Mouse (Mus musculus) adrenal gland (tissue): Measurements from ENCODE around the gene Emc8.

Experiments used
- intact Hi-C: fragments of 180-260 bp; cut with DNase I; formaldehyde crosslinking; loops from one replicate; pipeline ENCODE4 v1.15.1; 2025

The Emc8 gene

GRCm38 (mm10) chr8:120685591-120685990 lies 17.2 kb upstream of the Emc8 start:
- intact Hi-C loops = no loop called here

- intact Hi-C loops = no loop called here
Observed at GRCm38 (mm10) chr8:120685097-120685496, 16.7 kb upstream of the Emc8 start.

DNA sequence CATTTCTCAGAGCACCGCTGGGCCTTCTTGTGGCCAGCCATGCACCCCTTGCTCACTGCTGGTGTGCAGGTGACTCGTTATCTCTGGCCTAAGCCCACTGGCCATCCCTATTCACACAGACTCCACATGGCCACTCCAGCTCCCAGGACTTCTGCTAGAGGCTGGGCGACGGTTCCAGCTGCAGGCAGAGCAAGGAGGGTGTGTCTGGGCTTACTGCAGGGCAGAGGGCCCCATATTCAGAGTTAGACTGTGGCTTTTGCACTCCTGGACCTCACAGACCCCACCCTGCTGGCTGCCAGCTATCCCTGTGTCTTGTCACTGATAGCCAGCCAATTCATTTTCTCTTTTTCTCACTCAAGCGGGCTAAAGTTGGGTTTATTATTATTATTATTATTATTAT lies 15.7 kb upstream of the Emc8 start:
- intact Hi-C loops = loop anchor here (5.0 kb wide), 2 partner anchors 53 to 408 kb away; partner anchors contain the start of gene Irf8

- intact Hi-C loops = loop anchor here (5.0 kb wide), 2 partner anchors 54 to 409 kb away; partner anchors contain the start of gene Irf8
Observed at GRCm38 (mm10) chr8:120683602-120684001, 15.2 kb upstream of the Emc8 start.

DNA sequence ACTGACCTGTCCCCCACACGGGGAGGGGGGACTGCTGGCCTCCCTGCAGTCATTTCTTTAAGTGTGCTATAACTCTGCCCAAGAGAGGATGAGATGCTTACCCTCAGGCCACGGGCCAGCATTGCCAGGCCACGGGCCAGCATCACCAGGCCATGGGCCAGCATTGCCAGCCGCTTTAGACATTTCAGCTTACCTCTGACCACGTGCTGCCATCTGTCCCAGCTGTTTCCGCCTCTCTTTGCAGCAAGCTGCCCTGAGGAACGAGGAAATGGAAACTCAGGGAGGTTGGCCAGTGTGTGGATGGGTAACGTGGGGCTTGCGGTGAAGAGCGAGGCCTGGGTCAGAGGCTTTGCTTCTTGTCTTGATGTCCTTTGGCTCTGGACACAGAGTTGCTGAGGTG lies 12.7 kb upstream of the Emc8 start:
- intact Hi-C loops = loop anchor here (5.0 kb wide), 2 partner anchors 56 to 411 kb away; partner anchors contain the start of gene Irf8

DNA sequence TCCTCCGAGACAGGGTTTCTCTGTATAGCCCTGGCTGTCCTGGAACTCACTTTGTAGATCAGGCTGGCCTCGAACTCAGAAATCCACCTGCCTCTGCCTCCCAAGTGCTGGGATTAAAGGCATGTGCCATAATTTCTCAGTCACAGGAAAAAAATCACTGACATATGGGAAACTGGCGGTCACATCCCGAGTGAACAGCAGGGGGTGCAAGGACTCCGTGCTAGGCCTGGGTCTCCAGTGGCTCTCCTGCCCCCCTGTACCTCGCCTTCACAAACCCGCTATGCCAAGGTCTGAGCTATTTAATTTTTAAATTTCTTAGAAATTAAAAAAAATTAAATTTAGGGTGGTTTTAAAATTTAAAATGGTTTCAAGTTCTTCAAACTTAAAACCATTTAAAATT lies 12.0 kb upstream of the Emc8 start:
- intact Hi-C loops = loop anchor here (1.0 to 5.0 kb wide), 3 partner anchors 57 to 412 kb away; partner anchors contain the start of gene Irf8

DNA sequence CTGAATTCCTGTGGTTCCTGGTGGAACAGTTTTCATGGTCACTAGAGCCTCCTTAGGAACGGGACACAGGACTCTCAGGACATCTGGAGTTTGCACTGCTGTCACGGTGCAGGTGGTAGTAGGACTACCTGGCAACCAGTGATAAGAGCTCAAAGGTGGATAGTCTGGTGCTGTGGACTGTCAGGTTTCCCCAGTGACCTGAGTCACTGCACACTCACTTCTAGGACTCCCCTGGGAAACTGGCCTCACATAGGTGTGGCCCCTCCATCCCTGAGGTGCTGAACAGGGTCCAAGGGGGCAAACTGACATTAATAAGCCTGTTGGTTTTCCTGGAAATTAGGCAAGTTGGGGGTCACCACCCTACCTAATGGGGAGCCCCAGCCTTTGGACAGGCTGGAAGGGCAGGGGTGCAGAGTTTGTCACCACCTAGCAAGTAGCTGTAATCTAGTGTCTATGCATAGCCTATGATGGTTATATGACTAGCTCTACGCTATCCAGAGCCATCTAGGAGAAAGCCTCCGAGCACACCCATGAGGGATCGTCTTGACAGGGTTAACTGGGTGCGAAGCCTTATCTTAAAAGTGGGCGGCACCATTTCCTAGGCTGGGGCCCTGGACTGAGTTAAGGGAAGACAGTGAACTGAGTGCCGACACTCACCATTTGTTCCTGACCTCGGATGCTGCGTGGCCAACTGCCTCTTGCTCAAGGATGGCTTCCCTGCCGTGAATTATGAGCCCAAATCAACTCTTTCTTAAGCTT lies 11.4 kb upstream of the Emc8 start:
- intact Hi-C loops = loop anchor here (1.0 to 5.0 kb wide), 3 partner anchors 57 to 412 kb away; partner anchors contain the start of gene Irf8

DNA sequence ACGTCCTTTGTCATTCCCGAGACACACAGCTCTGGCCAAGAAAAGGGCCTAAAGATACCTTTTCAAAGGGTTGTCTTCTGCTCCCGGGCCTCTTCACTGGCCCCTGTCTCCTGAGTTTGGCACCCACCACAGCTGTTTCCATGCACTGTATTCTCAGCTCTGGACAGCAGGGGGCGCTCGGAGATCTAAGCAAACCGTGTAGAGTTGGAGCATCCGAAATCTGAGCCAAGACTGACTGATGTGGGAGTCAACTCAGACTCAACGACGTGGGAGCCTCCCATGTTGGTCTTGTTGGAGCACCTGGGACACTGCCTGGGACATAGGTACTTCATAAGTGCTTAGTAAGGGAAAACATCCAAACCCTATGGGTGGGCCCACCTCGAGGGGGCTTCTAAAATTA lies 10.1 kb upstream of the Emc8 start:
- intact Hi-C loops = no loop called here

GRCm38 (mm10) chr8:120675718-120676117 lies 7.3 kb upstream of the Emc8 start:
- intact Hi-C loops = no loop called here

GRCm38 (mm10) chr8:120673298-120673697 lies 4.9 kb upstream of the Emc8 start:
- intact Hi-C loops = no loop called here

DNA sequence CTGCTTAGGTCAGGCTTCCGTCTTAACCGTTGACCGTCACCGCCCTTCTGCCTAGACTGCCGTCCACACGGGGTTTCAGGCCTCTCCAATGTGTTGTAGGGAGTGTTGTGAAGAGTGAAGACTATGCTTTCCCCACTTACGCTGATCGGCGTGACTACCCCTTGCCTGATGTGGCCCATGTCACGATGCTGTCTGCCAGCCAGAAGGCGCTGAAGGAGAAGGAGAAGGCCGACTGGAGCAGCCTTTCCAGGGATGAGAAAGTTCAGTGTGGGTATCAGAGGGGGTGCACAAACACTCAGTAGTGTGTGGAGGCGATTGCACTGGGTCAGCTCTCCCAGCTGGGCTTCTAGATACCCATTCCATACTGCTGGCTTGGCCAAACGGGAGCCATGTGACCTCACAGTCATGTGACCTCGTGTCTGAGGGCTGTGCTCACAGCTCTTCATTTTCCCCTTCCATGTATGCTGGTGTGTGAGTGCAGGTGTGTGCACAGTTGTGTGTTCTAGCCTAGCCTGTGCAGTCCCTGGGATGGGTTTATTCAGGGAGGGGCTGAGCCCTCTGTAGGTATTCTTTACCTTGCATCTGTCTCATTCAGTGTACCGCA lies 4.4 kb upstream of the Emc8 start:
- intact Hi-C loops = no loop called here

DNA sequence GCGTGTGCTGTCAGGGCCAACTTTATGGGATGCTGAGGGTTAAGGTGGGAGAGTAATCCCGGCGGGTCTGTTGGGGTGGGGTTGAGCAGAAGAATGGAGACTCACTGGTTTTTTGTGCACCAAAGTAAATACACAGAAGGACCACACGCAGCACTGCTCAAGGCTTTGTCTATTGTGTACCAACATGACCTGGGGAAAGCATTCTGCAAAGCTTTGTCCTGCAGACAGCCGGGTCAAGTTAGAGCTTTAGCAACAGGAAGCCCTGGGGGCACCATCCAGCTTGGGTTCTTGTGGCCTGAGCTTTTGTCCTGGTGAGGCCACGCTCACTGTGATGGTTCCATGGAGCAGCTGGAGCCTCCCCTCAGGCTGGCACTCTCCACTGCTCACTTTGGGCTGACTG lies 3.4 kb upstream of the Emc8 start:
- intact Hi-C loops = no loop called here

DNA sequence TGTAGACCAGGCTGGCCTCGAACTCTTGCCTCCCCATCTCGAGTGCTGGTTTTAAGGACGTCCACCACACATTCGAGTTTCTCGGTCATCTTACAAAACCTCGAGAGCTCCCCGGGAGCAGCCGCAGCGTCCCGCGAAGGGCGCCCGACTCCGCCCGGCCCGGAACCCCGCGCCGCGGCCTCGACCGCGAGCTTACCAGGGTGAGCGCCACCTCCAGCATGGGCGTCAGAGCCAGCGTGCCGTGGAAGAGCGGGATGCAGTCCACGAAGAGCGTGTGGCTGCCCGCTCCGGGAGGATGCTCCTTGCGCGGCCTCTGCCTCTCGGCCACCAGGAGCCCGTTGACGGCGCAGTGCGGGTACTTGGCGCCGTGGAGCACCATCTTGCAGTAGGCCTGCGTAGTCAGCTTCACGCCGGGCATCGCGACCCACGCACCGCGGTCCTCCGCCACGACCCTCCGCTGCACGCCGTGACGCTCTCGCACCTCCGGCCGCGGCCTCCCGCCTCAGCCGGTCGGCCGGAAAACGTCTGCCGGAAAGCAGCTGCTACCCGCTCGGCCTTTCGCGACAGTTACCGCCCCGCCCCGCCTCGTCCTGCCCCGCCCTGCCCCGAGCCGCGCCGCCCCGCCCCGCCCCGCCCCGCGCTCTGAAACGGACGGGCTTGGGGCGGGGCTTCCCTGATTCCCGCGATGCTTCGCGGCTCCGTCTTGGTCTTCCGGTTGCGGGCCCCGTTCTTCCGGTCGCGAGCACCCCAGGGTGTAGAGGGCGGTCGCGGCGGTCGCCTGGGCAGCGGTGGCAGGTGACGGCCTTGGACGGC lies 606 bp downstream of the Emc8 start, which contains the start of the genes Gm27021 and Cox4i1:
Gene Gm27021 (minus strand): TSS at position 519 of the 813 bp plus-strand sequence.
Gene Cox4i1 (plus strand): TSS at position 662 of the 813 bp plus-strand sequence.
- intact Hi-C loops = no loop called here

GRCm38 (mm10) chr8:120666807-120667470 lies 1.4 kb downstream of the Emc8 start:
- intact Hi-C loops = no loop called here

GRCm38 (mm10) chr8:120665726-120666455 lies 2.5 kb downstream of the Emc8 start:
- intact Hi-C loops = no loop called here

DNA sequence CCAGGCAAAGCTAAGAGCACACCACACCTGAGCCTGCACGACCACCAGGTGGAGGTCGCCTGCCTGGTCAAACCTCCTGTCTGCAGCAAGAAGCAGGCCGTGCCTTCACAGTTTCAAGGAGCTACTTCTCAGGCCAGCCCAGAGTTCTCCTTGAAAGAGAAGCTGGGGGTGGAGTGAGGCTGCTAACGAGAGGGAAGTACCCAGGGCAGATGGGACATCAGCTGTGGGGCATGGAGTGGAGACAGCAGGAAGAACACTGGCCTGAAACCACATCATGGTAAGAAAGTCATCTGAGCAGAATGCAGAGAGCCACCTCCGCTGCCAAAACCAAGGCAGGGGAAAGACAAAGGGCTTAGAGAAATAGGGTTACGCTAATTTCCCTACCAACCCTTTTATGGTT lies 3.8 kb downstream of the Emc8 start:
- intact Hi-C loops = no loop called here

GRCm38 (mm10) chr8:120657415-120657814 lies 11.0 kb downstream of the Emc8 start:
- intact Hi-C loops = no loop called here

DNA sequence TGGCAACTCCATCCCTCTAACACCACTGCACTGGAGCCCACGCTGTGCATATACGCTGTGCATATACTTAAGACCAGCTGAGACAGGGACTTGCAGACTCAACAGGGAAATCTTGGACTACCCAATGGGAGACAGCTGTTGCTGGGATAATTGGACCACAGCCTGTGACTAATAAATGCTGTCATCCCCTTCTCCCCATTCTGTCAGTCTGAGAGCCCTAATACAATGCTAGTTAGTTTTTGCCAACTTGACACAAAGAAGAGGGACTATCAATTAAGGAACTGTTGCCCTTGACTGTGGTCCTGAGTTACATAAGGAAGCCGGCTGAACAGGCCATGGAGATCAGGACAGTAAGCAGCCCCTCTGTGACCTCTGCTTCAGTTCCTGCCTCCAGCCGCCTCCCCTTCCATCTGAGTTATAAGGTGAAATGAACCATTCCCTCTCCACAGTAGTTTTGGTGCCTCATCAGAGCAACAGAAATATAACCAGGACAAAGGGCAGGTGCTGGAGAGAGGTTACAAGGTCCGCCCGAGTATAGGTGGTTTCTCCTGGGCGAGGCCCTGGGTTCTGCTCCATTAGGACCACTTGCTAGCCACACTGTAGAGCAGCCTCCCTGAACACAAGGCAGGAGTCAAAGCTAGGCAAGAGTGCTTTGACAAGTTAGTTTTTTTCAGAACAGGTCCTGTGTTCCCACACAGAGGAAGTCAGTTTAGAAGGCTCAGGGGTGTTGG lies 11.9 kb downstream of the Emc8 start:
- intact Hi-C loops = no loop called here

DNA sequence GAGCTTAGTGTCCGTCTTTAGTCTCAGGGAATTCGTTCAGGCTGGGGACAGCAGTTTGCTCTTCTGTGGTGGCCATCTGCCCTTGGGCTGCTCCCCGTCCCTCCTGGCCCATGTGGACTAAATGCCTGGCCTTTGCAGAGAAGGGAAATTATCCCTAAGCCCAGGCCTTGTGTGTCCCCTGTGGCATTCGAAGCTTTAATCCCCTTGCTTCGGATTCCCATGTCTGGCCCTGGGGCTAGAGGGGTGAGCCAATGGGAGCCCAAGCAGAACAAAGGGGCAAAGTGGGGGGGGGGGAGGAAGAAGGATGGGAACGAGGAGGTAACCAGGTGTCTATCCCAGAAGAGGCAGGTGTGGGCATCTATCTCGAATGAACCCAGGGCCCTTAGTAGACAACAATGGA lies 20.8 kb downstream of the Emc8 start, which contains the start of gene 1190005I06Rik:
Gene 1190005I06Rik (minus strand): TSS at position 101 of the 400 bp plus-strand sequence.
- intact Hi-C loops = no loop called here

DNA sequence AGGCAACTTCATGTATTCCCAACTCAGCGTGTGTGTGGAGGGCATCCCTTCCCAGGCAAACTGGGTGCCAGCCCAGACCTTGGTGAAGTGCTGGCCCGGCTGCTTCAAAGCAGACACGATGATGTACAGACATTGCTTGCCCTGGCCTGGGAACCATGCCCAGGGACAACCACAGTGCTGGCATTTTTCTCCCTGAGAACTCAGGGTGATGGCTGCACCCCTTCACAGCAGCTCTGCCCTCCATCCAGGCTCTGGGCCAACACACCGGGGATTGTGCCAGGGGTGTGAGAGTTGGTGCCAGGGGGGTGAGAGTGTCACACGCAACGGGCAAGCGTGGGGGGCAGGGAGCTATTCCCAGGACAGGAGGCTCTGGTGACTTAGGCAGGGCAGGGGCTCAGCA lies 23.7 kb downstream of the Emc8 start:
- intact Hi-C loops = no loop called here
